Mouse (Mus musculus) induced T-regulatory cell, adult 2 months (primary cell): ENCODE results near the gene Scn1b.
A peak's percentile ranks its signal among the peaks of the same experiment; 100 is the strongest.

ENCODE experiments used
- DNase-seq: peaks from one replicate; pipeline ENCODE4 v3.0.0-alpha.2; 2012; ENCODE audit warnings: low read depth

Scn1b gene

GRCm38 (mm10) chr7:31086175-31086755 is 40.5 kb downstream of the Scn1b start:
- peak; percentile 53 for DNase-seq

DNA sequence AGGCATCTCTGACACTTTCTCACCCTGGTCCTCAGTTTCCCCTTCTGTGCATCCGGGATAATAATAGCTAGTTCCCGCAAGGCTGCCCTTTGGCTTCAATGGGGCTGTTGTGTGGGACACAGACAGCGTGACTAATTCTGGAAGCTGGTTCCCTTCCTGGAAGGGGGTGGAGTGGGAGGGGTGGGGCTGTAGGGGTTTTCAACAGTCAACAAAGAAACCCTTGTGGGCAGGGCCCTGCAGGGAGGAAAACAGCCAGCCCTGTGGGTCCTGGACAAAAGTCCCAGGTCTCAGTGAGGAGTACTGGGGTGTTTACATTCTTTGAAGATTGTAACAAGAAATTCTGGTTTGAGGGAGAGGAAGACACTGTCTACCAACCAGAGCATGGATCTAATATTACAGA is 41.6 kb downstream of the Scn1b start:
- DNase-seq = peak; percentile 34

DNA sequence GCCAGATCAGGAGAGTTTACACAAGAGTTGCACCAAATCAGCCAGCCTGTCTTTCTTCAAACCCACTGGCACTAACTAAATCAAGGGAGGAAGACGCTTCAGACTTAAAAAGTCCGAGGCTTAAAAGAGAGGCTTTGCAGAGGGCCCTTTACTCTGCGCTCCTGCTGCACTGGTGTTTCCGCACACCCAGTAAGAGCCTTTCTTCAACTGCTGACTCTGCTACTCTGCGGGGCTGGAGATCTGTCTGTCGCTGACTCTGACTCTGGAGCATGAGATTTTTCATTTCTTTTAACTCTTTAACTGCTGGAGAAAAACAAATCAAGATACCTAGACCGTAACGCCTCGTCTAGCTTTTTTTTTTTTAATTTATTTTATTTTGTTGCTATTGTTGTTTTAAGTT is 42.7 kb downstream of the Scn1b start:
- no peak for DNase-seq

DNA sequence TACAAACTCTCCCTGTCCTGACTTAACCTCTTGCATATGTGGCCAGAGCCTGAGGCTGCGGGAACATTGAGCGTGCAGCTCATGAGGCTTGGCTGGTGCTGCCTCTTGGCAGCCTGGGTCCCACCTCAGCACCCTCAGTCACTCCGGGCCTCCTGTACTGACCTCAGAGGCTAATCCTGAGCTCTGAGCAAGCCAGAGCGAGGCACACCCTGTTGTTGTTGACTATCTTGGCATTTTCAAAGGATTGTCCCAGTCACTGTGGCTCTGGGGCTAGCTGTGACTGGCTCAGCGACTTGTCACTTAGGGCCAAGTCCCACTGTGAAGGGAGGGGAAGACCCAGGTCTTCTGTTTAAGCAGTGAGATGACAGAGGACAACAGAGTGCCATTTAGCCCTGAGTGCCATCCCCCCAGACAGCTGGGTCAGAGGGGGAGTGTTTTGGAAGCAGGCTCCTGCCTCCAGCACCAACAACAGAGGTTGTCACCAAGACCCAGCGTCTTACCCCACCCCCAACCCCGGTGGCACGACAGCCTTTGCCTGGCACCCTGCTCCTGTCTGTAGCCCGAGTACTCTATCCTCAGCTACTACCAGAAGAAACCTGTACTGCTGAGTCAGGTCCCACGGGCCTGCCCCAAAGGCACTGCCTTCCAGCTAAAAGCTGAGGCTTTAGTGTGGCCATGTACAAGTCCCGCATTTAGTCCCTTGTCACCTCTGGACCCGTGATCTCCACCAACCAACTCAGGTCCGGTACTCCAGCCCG is 43.8 kb downstream of the Scn1b start:
- DNase-seq = no peak

- DNase-seq = no peak
Measured at GRCm38 (mm10) chr7:31082106-31082505, 44.7 kb downstream of the Scn1b start.

DNA sequence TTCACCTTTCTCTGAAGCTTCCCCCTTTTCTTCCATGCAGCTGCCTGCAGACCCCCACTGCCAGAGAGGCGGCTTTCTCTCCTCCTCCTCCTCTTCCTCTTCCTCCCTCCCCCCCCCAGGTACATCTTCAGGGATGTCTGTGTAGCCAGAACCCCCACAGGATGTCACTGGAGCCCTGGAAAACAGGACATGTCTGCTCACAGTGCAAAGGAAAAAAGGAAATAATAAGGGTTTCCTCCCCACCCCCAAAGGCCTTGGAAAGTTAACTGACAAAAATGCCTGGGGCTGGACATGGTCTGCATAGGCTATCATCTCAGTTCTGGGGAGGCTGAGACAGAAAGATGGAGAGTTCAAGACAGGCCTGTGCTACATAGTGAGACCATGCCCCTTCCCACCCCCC is 45.7 kb downstream of the Scn1b start:
- no peak for DNase-seq

- DNase-seq = no peak
Measured at GRCm38 (mm10) chr7:31080611-31081010, 46.2 kb downstream of the Scn1b start.

- no peak for DNase-seq
Measured at GRCm38 (mm10) chr7:31079670-31080069, 47.1 kb downstream of the Scn1b start.

DNA sequence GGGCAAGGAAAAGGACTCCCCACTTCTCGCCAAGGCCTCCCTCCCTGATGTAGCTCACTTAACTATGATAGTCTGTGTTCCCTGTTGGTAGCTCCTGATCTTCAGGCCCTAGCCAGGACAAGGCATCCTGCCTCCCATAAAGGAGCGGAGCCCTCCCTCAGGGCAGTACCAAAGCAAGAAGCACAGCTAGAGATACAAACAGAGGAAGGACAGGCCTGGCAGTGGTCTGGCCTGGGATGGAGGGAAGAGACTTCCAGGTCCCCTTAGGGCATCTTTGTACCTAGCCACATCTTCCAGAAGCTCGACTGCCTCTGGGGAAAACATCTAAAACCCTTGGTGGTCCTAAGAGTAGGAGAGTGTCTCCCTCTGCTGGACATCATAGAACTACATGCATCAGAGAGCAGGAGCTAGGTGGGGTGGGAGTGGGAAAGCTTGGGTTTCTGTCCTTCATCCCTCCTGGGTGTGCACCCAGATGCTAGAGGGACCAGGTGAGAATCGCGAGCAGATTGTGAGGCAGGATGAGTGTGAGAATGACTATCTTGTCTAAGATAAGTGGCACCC is 48.8 kb downstream of the Scn1b start:
- DNase-seq = peak; percentile 72

- DNase-seq = no peak
Measured at GRCm38 (mm10) chr7:31077470-31077869, 49.3 kb downstream of the Scn1b start.

DNA sequence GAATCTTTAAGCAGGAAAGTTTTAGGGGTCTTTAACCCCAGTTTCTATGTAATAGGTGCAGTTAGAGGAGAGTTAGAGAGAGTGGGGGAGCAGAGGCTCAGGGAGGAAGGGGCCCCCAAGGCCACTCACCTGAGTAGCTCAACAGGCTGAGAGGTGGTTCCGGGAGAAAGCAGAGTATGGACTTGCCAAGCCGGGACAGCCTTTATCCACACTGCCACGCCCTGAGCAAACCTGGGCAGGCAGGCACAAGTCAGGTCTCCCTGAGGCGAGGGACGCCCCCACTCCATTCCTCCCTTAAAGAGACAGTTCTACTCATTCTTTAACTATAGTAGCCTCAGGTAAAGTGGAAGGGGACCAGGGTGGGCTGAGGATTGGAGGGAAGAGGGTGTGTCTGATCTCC is 50.3 kb downstream of the Scn1b start, which contains the start of gene Fxyd3:
Fxyd3 (minus strand) TSS at position 213 of the 400 bp plus-strand sequence.
- no peak for DNase-seq

- DNase-seq = no peak
Measured at GRCm38 (mm10) chr7:31074713-31075069, 52.1 kb downstream of the Scn1b start.

- no peak for DNase-seq
Measured at GRCm38 (mm10) chr7:31074061-31074712, 52.6 kb downstream of the Scn1b start.

DNA sequence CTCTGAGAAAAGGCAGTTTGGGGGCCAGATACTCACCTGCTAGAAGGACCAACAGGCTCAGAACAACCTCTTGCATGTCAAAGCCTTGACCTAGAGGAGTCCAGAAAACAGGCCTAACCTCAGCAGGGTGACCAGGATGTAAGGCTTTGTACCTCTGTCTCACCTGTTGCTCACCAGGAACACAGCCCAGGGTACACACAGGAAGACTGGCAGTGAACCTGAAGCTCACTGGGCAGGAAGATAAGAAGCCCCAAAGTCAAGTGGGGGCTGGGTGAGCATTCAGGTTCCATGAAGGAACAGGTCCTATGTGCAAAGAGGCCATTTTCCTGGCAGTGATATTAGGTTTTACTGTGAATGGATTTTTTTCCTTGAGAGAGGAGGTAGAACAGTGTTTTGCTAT is 53.3 kb downstream of the Scn1b start:
- no peak for DNase-seq

GRCm38 (mm10) chr7:31072326-31072725 is 54.5 kb downstream of the Scn1b start:
- DNase-seq = no peak

GRCm38 (mm10) chr7:31070324-31070723 is 56.5 kb downstream of the Scn1b start:
- DNase-seq = no peak

DNA sequence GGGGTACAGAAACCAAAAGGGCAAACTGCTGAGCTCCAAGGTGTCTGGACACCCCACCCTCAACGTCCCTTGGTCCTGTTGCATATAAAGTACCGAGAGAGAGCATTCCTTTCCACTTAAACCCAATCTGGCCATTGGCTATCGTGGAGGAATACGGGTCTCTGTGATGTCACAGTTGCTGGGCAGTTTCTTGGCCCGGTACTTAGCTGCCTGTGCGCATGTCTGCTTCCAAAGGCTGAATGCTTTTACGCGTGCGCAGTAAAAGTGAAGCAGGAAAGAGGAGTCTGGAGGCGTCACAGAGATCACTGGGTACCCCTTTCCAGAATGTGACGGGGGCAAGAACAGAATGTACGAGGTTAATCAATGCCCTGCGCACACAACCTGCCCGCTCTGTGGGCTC is 57.3 kb downstream of the Scn1b start:
- DNase-seq = no peak

DNA sequence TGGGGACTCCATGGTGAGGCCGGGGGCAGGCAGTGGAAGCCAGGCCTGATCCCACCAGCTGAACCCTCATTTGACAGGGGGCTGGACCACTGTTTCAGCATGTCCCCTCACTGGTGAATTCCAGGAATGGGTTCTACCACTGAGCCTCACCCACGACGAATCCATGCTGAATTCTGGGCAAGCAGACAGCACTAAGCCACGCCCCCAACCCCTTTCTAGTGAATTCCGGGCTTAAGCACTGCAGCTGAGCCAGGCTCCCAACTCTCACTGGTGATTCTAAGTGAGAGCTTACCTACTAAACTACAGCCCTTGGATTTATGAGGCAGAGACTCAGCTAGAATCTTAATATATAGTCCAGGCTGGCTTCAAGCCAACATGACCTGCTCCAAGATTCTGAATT is 59.0 kb downstream of the Scn1b start:
- DNase-seq = no peak
